Mouse (Mus musculus) R1 (cell line): Measurements from ENCODE around the gene Krt35.

Source experiments
- DNase-seq: peaks from one replicate; pipeline ENCODE4 v3.0.0-alpha.2; 2018; ENCODE audit warnings: low read depth, low spot score

Krt35 gene

GRCm38 (mm10) chr11:100066236-100067010 lies 29.6 kb downstream of the Krt35 start:
- DNase-seq, result no peak

DNA sequence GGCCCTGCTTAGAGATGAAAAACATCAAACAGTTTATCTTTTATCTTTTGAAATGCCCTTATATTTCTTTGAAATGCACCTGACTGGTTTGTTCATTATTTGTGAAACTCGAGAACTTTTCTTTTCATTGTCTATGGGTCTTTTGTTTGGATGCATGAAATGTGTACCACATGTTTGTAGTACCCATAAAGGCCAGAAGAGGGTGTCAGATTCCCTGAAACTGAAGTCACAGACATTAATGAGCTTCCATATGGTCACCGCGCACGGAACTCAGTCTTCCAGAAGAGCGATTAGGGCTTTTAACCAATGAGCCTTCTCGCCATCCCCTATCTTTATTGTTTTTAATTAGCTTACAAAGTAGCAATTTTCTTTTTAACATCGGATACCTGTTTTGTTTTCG lies 37.2 kb downstream of the Krt35 start:
- DNase-seq, result peak; percentile 78

GRCm38 (mm10) chr11:100055686-100056655 lies 40.1 kb downstream of the Krt35 start:
- DNase-seq, result no peak

GRCm38 (mm10) chr11:100050451-100050850 lies 45.6 kb downstream of the Krt35 start, which contains the start of gene Krt31:
TSS of gene Krt31 (minus strand) at chr11:100050551.
- DNase-seq, result no peak

DNA sequence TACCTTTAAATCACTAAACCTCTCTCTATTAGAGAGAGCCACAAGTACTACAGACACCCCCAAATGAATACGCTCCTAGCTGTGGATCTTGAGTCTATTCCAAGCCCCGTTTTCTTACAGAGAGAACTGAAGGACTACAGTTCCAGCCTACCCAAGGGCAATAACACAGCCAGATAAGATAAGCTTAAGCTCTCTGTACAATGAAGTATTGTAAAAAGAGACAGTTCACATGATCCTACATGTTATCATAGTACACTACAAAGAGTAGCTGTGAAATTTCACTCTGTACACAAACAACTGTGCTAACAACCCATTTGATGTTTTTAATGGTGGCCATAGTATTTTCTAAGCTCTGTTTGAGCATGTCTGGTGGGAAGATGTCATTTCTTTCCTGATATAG lies 48.8 kb downstream of the Krt35 start:
- no peak for DNase-seq

- DNase-seq, result no peak
Measured at GRCm38 (mm10) chr11:100046303-100046866, 49.7 kb downstream of the Krt35 start.
